Mouse (Mus musculus) liver, embryonic 15.5 days (tissue): Measurements from ENCODE around the gene Zfp46. TPM values are rescaled to one million over a fixed set of nuclear protein-coding genes. Genes with fewer than 3 reads are reported as not detected.

Experiments
- ATAC-seq: fragments of 200-750 bp; cut with Nextera tagmentation; 2 replicates; pipeline ENCODE4 v1.8.0; 2017; ENCODE audit warnings: moderate number of reproducible peaks, mild to moderate bottlenecking, moderate library complexity; ENCODE audit not compliant: insufficient read depth
- H3K27ac ChIP-seq: fragments of 300-500 bp; sonication (generic); replicated peaks from 2 replicates; pipeline ENCODE4 v1.5.1; 2015; ENCODE audit warnings: mild to moderate bottlenecking, inconsistent platforms
- H3K27me3 ChIP-seq: fragments of 300-500 bp; sonication (generic); 2 replicates; pipeline ENCODE4 v1.6.1; 2015; ENCODE audit warnings: mild to moderate bottlenecking, inconsistent platforms
- H3K36me3 ChIP-seq: fragments of 300-500 bp; sonication (generic); replicated peaks from 2 replicates; pipeline ENCODE4 v1.6.1; 2015; ENCODE audit warnings: moderate library complexity, mild to moderate bottlenecking, inconsistent platforms
- H3K4me1 ChIP-seq: fragments of 300-500 bp; sonication (generic); replicated peaks from 2 replicates; pipeline ENCODE4 v1.6.1; 2015; ENCODE audit warnings: inconsistent platforms
- H3K4me2 ChIP-seq: fragments of 300-500 bp; sonication (generic); 2 replicates; pipeline ENCODE4 v1.6.1; 2015; ENCODE audit warnings: moderate library complexity, mild to moderate bottlenecking, inconsistent platforms
- H3K4me3 ChIP-seq: fragments of 300-500 bp; sonication (generic); replicated peaks from 2 replicates; pipeline ENCODE4 v1.5.1; 2015; ENCODE audit warnings: mild to moderate bottlenecking, inconsistent platforms
- H3K9ac ChIP-seq: fragments of 300-500 bp; sonication (generic); 2 replicates; pipeline ENCODE4 v1.6.1; 2015; ENCODE audit warnings: moderate library complexity, mild to moderate bottlenecking, inconsistent platforms
- H3K9me3 ChIP-seq: fragments of 300-500 bp; sonication (generic); replicated peaks from 2 replicates; pipeline ENCODE4 v1.6.1; 2016; ENCODE audit warnings: inconsistent platforms
- WGBS: fragments of 180-500 bp; shearing (Covaris S2); methylation state at CpG from one replicate; pipeline ENCODE4 v1.1.7; 2015; ENCODE audit warnings: mixed read lengths; ENCODE audit not compliant: insufficient replicate concordance; 5-methylcytosine and 5-hydroxymethylcytosine counted together
- polyA plus RNA-seq: library from polyadenylated mRNA; unstranded; fragments of >200 nt; fragmentation: Nextera tagmentation; extraction: Ambion mirVana; gene quantifications from 2 replicates; pipeline ENCODE4 v1.2.1, GENCODE M21; 2015

Zfp46 gene
- polyA plus RNA-seq, 1 experiment from 2014 or later, result 2.6 TPM

- peak within 1 kb of the TSS; percentile 54 for H3K4me3 ChIP-seq
- H3K27me3 ChIP-seq, result peaks cover 94% of the 10 kb centered on the region
- H3K4me1 ChIP-seq, result peaks cover 24% of the 10 kb centered on the region
- 1% methylated on average over 46 of the region's 46 CpGs for WGBS
- peak; percentile 34; the same call in 1 of the 2 replicates for ATAC-seq
- peak within 1 kb of the TSS; percentile 21; the same call in 1 of the 2 replicates for H3K9ac ChIP-seq
- 0 out of 2 replicates have a peak within 1 kb of the TSS, but pooled peaks have one; percentile 9 for H3K27ac ChIP-seq
- peak within 1 kb of the TSS; percentile 53 for H3K4me2 ChIP-seq
- H3K9me3 ChIP-seq, result no peaks in the 10 kb centered on the region
- H3K36me3 ChIP-seq, result no peaks in the 10 kb centered on the region
Measured at GRCm38 (mm10) chr4:136247729-136248463, 36.6 kb upstream of the Zfp46 start, which contains the start of gene Tcea3. TSS of gene Tcea3 (plus strand) at chr4:136247729.

GRCm38 (mm10) chr4:136248464-136249331 lies 35.8 kb upstream of the Zfp46 start:
- Histone ChIP-seq H3K4me3 (peak overlapping the region; percentile 54), H3K4me1 (peaks cover 24% of the 10 kb centered on the region), H3K27me3 (peaks cover 85% of the 10 kb centered on the region), H3K36me3 (no peaks in the 10 kb centered on the region), H3K9me3 (no peaks in the 10 kb centered on the region), H3K9ac (peak overlapping the region; percentile 21; the same call in 1 of the 2 replicates), H3K4me2 (peak overlapping the region; percentile 53), H3K27ac (0 out of 2 replicates have a peak overlapping the region, but pooled peaks have one; percentile 9)
- no peak for ATAC-seq
- 2% methylated on average over 37 of the region's 37 CpGs for WGBS

GRCm38 (mm10) chr4:136249332-136249647 lies 35.2 kb upstream of the Zfp46 start:
- Histone ChIP-seq H3K9ac (no peak overlapping the region), H3K9me3 (no peaks in the 10 kb centered on the region), H3K27me3 (peaks cover 80% of the 10 kb centered on the region), H3K4me3 (peak overlapping the region; percentile 54), H3K4me2 (peak overlapping the region; percentile 53), H3K4me1 (peaks cover 24% of the 10 kb centered on the region), H3K27ac (no peak overlapping the region), H3K36me3 (no peaks in the 10 kb centered on the region)
- ATAC-seq, result no peak
- 5% methylated on average over 11 of the region's 11 CpGs for WGBS

- Histone ChIP-seq H3K9me3 (no peaks in the 10 kb centered on the region), H3K27me3 (peaks cover 75% of the 10 kb centered on the region), H3K9ac (no peak overlapping the region), H3K4me2 (peak overlapping the region; percentile 53), H3K4me3 (no peak overlapping the region), H3K4me1 (peaks cover 24% of the 10 kb centered on the region), H3K27ac (no peak overlapping the region), H3K36me3 (no peaks in the 10 kb centered on the region)
- WGBS, result 21% methylated on average over 9 of the region's 9 CpGs
- 0 out of 2 replicates have a peak, but pooled peaks have one; percentile 12 for ATAC-seq
Measured at GRCm38 (mm10) chr4:136249780-136250179, 34.7 kb upstream of the Zfp46 start.

GRCm38 (mm10) chr4:136255919-136256318 lies 28.6 kb upstream of the Zfp46 start:
- 16% methylated on average over 6 of the region's 6 CpGs for WGBS
- Histone ChIP-seq H3K36me3 (no peaks in the 10 kb centered on the region), H3K27ac (no peak overlapping the region), H3K4me1 (peaks cover 16% of the 10 kb centered on the region), H3K27me3 (peaks cover 32% of the 10 kb centered on the region), H3K9ac (no peak overlapping the region), H3K4me3 (no peak overlapping the region), H3K4me2 (no peak overlapping the region), H3K9me3 (no peaks in the 10 kb centered on the region)
- no peak for ATAC-seq

- 20% methylated on average over 10 of the region's 10 CpGs for WGBS
- Histone ChIP-seq H3K4me1 (peaks cover 16% of the 10 kb centered on the region), H3K9ac (no peak overlapping the region), H3K27me3 (peaks cover 34% of the 10 kb centered on the region), H3K27ac (no peak overlapping the region), H3K9me3 (no peaks in the 10 kb centered on the region), H3K4me3 (no peak overlapping the region), H3K4me2 (no peak overlapping the region), H3K36me3 (no peaks in the 10 kb centered on the region)
- ATAC-seq, result no peak; the same call in 1 of the 2 replicates
Measured at GRCm38 (mm10) chr4:136256696-136257095, 27.8 kb upstream of the Zfp46 start.

GRCm38 (mm10) chr4:136259916-136260315 lies 24.6 kb upstream of the Zfp46 start:
- Histone ChIP-seq H3K9ac (no peak overlapping the region), H3K27me3 (peaks cover 24% of the 10 kb centered on the region), H3K4me3 (no peak overlapping the region), H3K4me1 (peaks cover 16% of the 10 kb centered on the region), H3K36me3 (no peaks in the 10 kb centered on the region), H3K4me2 (no peak overlapping the region), H3K9me3 (no peaks in the 10 kb centered on the region), H3K27ac (no peak overlapping the region)
- 56% methylated on average over 3 of the region's 3 CpGs for WGBS
- no peak for ATAC-seq

- WGBS, result 35% methylated on average over 10 of the region's 10 CpGs
- no peak overlapping the region for H3K4me2 ChIP-seq
- H3K4me3 ChIP-seq, result no peak overlapping the region
- peaks cover 14% of the 10 kb centered on the region for H3K4me1 ChIP-seq
- H3K9me3 ChIP-seq, result no peaks in the 10 kb centered on the region
- H3K27ac ChIP-seq, result no peak overlapping the region
- peaks cover 24% of the 10 kb centered on the region for H3K27me3 ChIP-seq
- no peak overlapping the region for H3K9ac ChIP-seq
- no peak for ATAC-seq
- H3K36me3 ChIP-seq, result no peaks in the 10 kb centered on the region
Measured at GRCm38 (mm10) chr4:136260491-136261180, 23.8 kb upstream of the Zfp46 start.

GRCm38 (mm10) chr4:136261912-136262311 lies 22.6 kb upstream of the Zfp46 start:
- H3K9ac ChIP-seq, result no peak overlapping the region
- no peaks in the 10 kb centered on the region for H3K36me3 ChIP-seq
- no peak overlapping the region for H3K27ac ChIP-seq
- ATAC-seq, result no peak
- H3K4me3 ChIP-seq, result no peak overlapping the region
- 61% methylated on average over 10 of the region's 10 CpGs for WGBS
- no peak overlapping the region for H3K4me2 ChIP-seq
- no peaks in the 10 kb centered on the region for H3K9me3 ChIP-seq
- peaks cover 24% of the 10 kb centered on the region for H3K27me3 ChIP-seq
- H3K4me1 ChIP-seq, result peaks cover 5% of the 10 kb centered on the region; the same call in 1 of the 2 replicates

- no peak for ATAC-seq
Measured at GRCm38 (mm10) chr4:136263555-136263954, 20.9 kb upstream of the Zfp46 start.

More at GRCm38 (mm10) chr4:136263555-136263954, 20.9 kb upstream of the Zfp46 start:
- Histone ChIP-seq H3K9me3 (no peaks in the 10 kb centered on the region), H3K9ac (no peak overlapping the region), H3K27me3 (peaks cover 19% of the 10 kb centered on the region), H3K4me2 (no peak overlapping the region), H3K27ac (no peak overlapping the region), H3K36me3 (no peaks in the 10 kb centered on the region), H3K4me1 (0 out of 2 replicates have a peak, but pooled peaks cover 6% of the 10 kb centered on the region), H3K4me3 (no peak overlapping the region)
- 74% methylated on average over 4 of the region's 4 CpGs for WGBS
